Mouse (Mus musculus) CH12.LX (cell line): ENCODE measurements at regions not wholly inside any gene's neighbourhood (a gene's known extent, or its start where the extent isn't known, plus 50 kb on each side); places are given as distances from the start of the nearest gene placed in this dataset.

ENCODE experiments used
- DNase-seq: peaks from one replicate; pipeline ENCODE4 v3.0.0-alpha.2; 2013; ENCODE audit errors: extremely low read depth
- H3K27ac ChIP-seq: 2 replicates; pipeline ENCODE4 v1.5.1; 2012; ENCODE audit warnings: low read depth, mild to moderate bottlenecking, control low read depth, moderate library complexity; ENCODE audit not compliant: insufficient read depth
- H3K27me3 ChIP-seq: replicated peaks from 2 replicates; pipeline ENCODE3; 2012; ENCODE audit warnings: inconsistent platforms
- H3K36me3 ChIP-seq, 2 experiments: replicated peaks in 1 of 2; 2 replicates each; pipeline versions ENCODE3 to v1.6.1; 2012; ENCODE audit warnings: inconsistent platforms in 1 of 2, low read length in 1 of 2, mild to moderate bottlenecking in 1 of 2, mixed read lengths in 1 of 2, moderate library complexity in 1 of 2; ENCODE audit not compliant: control insufficient read depth in 1 of 2, insufficient read depth in 1 of 2
- H3K4me1 ChIP-seq, 2 experiments: 2 replicates each; pipeline ENCODE4 v1.6.1; 2012; ENCODE audit warnings: inconsistent platforms in 1 of 2, moderate library complexity in 1 of 2; ENCODE audit not compliant: insufficient read depth in 2 of 2, control insufficient read depth in 1 of 2
- H3K4me2 ChIP-seq: 2 replicates; pipeline ENCODE4 v1.6.1; 2012; ENCODE audit warnings: low read depth, mild to moderate bottlenecking, control low read depth; ENCODE audit not compliant: poor library complexity, insufficient read depth, severe bottlenecking
- H3K4me3 ChIP-seq, 3 experiments: fragments of 150-350 bp in 1 of 3; sonication (generic) in 1 of 3; replicated peaks in 1 of 3; 2 replicates each; pipeline versions ENCODE3 to v1.5.1; 2011 to 2012; ENCODE audit warnings: low read depth in 2 of 3, low read length in 2 of 3, mild to moderate bottlenecking in 2 of 3, moderate library complexity in 2 of 3, control low read depth in 1 of 3, improper control_type of control experiment in 1 of 3, inconsistent platforms in 1 of 3, mixed read lengths in 1 of 3; ENCODE audit not compliant: poor library complexity in 1 of 3
- H3K79me2 ChIP-seq: replicated peaks from 2 replicates; pipeline ENCODE4 v1.6.1; 2012; ENCODE audit warnings: mild to moderate bottlenecking, moderate library complexity; ENCODE audit not compliant: control insufficient read depth, poor library complexity, insufficient read depth, severe bottlenecking; ENCODE audit errors: extremely low read depth
- H3K9ac ChIP-seq: 2 replicates; pipeline ENCODE4 v1.6.1; 2012; ENCODE audit warnings: low read depth, mild to moderate bottlenecking, control low read depth, moderate library complexity; ENCODE audit not compliant: insufficient read depth
- H3K9me3 ChIP-seq: replicated peaks from 2 replicates; pipeline ENCODE3; 2012; ENCODE audit warnings: low read length, inconsistent platforms, mixed read lengths
- BHLHE40 ChIP-seq: IDR thresholded peaks from 2 replicates; pipeline ENCODE4 v1.6.1; 2011; ENCODE audit warnings: mild to moderate bottlenecking, low read depth, low read length, improper control_type of control experiment
- CHD2 ChIP-seq: IDR thresholded peaks from 2 replicates; pipeline ENCODE4 v1.6.1; 2011; ENCODE audit warnings: low read length, improper control_type of control experiment
- CTCF ChIP-seq, 2 experiments: IDR thresholded peaks in 1 of 2; conservative IDR thresholded peaks in 1 of 2; 2 replicates each; pipeline ENCODE4 v1.5.1; 2011 to 2012; ENCODE audit warnings: low read depth in 2 of 2, low read length in 2 of 2, improper control_type of control experiment in 1 of 2, inconsistent platforms in 1 of 2, mild to moderate bottlenecking in 1 of 2, moderate library complexity in 1 of 2
- ELF1 ChIP-seq: IDR thresholded peaks from 2 replicates; pipeline ENCODE4 v1.6.1; 2014; ENCODE audit warnings: low read depth, mild to moderate bottlenecking, inconsistent platforms, low read length, improper control_type of control experiment
- EP300 ChIP-seq: IDR thresholded peaks from 2 replicates; pipeline ENCODE4 v1.6.1; 2011; ENCODE audit warnings: low read length, improper control_type of control experiment
- ETS1 ChIP-seq: conservative IDR thresholded peaks from 2 replicates; pipeline ENCODE4 v1.6.1; 2012; ENCODE audit warnings: low read depth, mild to moderate bottlenecking, inconsistent platforms, low read length, improper control_type of control experiment, moderate library complexity
- GABPA ChIP-seq: IDR thresholded peaks from 2 replicates; pipeline ENCODE4 v1.6.1; 2012; ENCODE audit warnings: low read depth, low read length, improper control_type of control experiment, inconsistent platforms; ENCODE audit not compliant: insufficient replicate concordance
- HCFC1 ChIP-seq: IDR thresholded peaks from 2 replicates; pipeline ENCODE4 v1.6.1; 2012; ENCODE audit warnings: low read depth, mild to moderate bottlenecking, inconsistent platforms, low read length, improper control_type of control experiment
- MAFK ChIP-seq: IDR thresholded peaks from 2 replicates; pipeline ENCODE4 v1.6.1; 2011; ENCODE audit warnings: low read length, improper control_type of control experiment; ENCODE audit not compliant: insufficient replicate concordance
- MEF2A ChIP-seq: IDR thresholded peaks from 2 replicates; pipeline ENCODE4 v1.6.1; 2014; ENCODE audit warnings: low read depth, mild to moderate bottlenecking, inconsistent platforms, low read length, improper control_type of control experiment, borderline replicate concordance
- MYC ChIP-seq: IDR thresholded peaks from 2 replicates; pipeline ENCODE4 v1.6.1; 2011; ENCODE audit warnings: low read depth, mild to moderate bottlenecking, improper control_type of control experiment, low read length
- NELFE ChIP-seq: IDR thresholded peaks from 2 replicates; pipeline ENCODE4 v1.6.1; 2011; ENCODE audit warnings: low read depth, low read length, improper control_type of control experiment
- NRF1 ChIP-seq: IDR thresholded peaks from 2 replicates; pipeline ENCODE4 v1.6.1; 2014; ENCODE audit warnings: low read depth, mild to moderate bottlenecking, inconsistent platforms, low read length, improper control_type of control experiment, moderate library complexity
- PAX5 ChIP-seq: IDR thresholded peaks from 2 replicates; pipeline ENCODE4 v1.6.1; 2012; ENCODE audit warnings: low read length, inconsistent platforms, mixed read lengths
- POLR2A ChIP-seq: IDR thresholded peaks from 2 replicates; pipeline ENCODE4 v1.6.1; 2011; ENCODE audit warnings: low read depth, mild to moderate bottlenecking, improper control_type of control experiment, low read length
- RAD21 ChIP-seq: IDR thresholded peaks from 2 replicates; pipeline ENCODE4 v1.6.1; 2011; ENCODE audit warnings: low read depth, mild to moderate bottlenecking, low read length, improper control_type of control experiment, moderate library complexity
- SIN3A ChIP-seq: IDR thresholded peaks from 2 replicates; pipeline ENCODE4 v1.6.1; 2012; ENCODE audit warnings: low read length, improper control_type of control experiment, inconsistent platforms
- SMC3 ChIP-seq: IDR thresholded peaks from 2 replicates; pipeline ENCODE4 v1.6.1; 2011; ENCODE audit warnings: low read depth, low read length, improper control_type of control experiment
- TBP ChIP-seq: conservative IDR thresholded peaks from 2 replicates; pipeline ENCODE4 v1.6.1; 2011; ENCODE audit warnings: low read depth, low read length, improper control_type of control experiment
- UBTF ChIP-seq: IDR thresholded peaks from 2 replicates; pipeline ENCODE4 v1.6.1; 2012; ENCODE audit warnings: low read depth, mild to moderate bottlenecking, inconsistent platforms, low read length, improper control_type of control experiment, moderate library complexity
- USF1 ChIP-seq: IDR thresholded peaks from 2 replicates; pipeline ENCODE4 v1.6.1; 2014; ENCODE audit warnings: low read depth, mild to moderate bottlenecking, inconsistent platforms, low read length, improper control_type of control experiment
- USF2 ChIP-seq: conservative IDR thresholded peaks from 2 replicates; pipeline ENCODE4 v1.6.1; 2011; ENCODE audit warnings: low read depth, low read length, improper control_type of control experiment
- ZC3H11A ChIP-seq: IDR thresholded peaks from 2 replicates; pipeline ENCODE4 v1.6.1; 2012; ENCODE audit warnings: low read depth, mild to moderate bottlenecking, inconsistent platforms, low read length, improper control_type of control experiment
- ZKSCAN1 ChIP-seq: IDR thresholded peaks from 2 replicates; pipeline ENCODE4 v1.6.1; 2012; ENCODE audit warnings: low read depth, inconsistent platforms, low read length, improper control_type of control experiment, borderline replicate concordance
- ZNF384 ChIP-seq: IDR thresholded peaks from 2 replicates; pipeline ENCODE4 v1.6.1; 2012; ENCODE audit warnings: low read depth, low read length, improper control_type of control experiment, inconsistent platforms
- dilution Hi-C: fragments of 300-500 bp; cut with MboI; formaldehyde crosslinking; loops from 2 replicates; pipeline ENCODE4 v1.14.3; 2020; ENCODE audit warnings: low sequenced_read_pairs; ENCODE audit not compliant: extremely low pct_unique_long_range_greater_than_20kb, extremely low pct_ligation_motif_present
- in situ Hi-C: fragments of 300-500 bp; cut with MboI; formaldehyde crosslinking; loops from 3 replicates; pipeline ENCODE4 v1.14.3; 2019; ENCODE audit warnings: low sequenced_read_pairs, low pct_ligation_motif_present, low pct_unique_long_range_greater_than_20kb, mixed read lengths

DNA sequence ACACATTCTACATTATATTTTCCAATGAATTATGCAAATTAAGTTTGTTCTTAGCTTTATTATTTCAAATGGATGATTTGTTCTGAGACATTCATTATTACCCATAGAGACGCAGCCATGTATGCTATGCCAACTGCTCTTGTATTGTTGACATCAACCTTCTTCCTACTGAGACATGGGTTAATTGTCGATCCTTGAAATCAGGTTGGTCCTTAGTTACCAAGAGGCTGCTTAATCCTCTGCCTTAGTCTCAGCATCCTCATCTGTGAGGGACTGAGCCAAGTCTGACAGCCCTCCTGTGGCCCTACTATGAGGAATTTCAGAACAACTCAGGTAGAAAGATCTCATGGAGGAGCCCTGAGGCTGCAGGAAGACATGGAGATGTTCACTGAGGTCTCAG lies 345.2 kb upstream of the Klf6 start:
- in situ Hi-C loops, result no loop called here
- TF ChIP-seq ZNF384 (no peak), SIN3A (no peak), ZKSCAN1 (no peak), MAFK (no peak), ELF1 (no peak), CHD2 (no peak), POLR2A (no peak)
- TF ChIP-seq, all 38 proteins: peak for 0
- H3K4me1 ChIP-seq, result peaks cover 0 to 6% of the 10 kb centered on the region in 2 experiments; a peak in 2 of 4 replicates
- H3K79me2 ChIP-seq, result no peaks in the 10 kb centered on the region
- no peak overlapping the region for H3K4me3 ChIP-seq
- H3K36me3 ChIP-seq, result no peaks in the 10 kb centered on the region
- no peak for DNase-seq
- H3K27me3 ChIP-seq, result no peaks in the 10 kb centered on the region
- dilution Hi-C loops, result no loop called here
- H3K9me3 ChIP-seq, result no peaks in the 10 kb centered on the region
- H3K9ac ChIP-seq, result no peak overlapping the region
- no peak overlapping the region for H3K27ac ChIP-seq
- no peak overlapping the region for H3K4me2 ChIP-seq

DNA sequence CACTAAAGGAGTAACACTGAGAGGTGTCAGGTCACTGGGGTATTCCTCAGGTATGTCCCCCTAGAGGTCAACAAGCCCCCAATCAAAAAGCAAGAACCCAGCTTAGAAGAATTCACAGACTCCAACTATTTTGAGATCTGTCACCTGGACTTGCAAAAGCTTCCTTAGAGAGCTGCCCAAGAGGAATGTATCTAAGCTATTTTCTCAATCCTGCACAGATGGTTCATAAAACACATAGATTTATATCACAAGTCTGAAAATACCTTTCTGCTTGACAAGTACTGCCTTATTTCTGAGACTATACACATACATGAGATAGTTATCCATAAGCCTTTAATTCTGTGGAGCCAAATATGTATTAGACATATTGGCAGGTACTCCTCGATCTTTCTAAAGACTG lies 342.1 kb upstream of the Klf6 start:
- dilution Hi-C loops, result no loop called here
- in situ Hi-C loops, result no loop called here
- no peaks in the 10 kb centered on the region for H3K36me3 ChIP-seq

DNA sequence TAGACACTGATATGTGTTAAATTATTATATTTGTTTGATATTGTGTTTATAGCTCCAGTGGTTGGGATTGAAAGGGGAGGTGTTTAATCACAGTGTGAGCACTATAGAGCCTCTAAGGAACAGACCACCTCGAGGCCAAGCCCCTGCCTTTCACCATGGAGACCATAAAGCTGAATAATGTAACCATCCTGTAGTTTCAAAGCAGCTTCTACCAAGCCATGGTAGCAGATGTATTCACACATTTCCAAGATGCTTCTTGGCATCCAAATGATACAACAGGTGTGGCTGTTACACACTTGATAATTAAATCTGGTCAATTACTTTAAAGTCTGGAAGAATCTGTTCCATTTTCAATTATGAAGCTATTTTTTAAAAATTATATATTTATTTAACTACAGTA lies 341.7 kb upstream of the Klf6 start:
- Histone ChIP-seq H3K27ac (no peak overlapping the region), H3K36me3 (no peaks in the 10 kb centered on the region), H3K4me3 (no peak overlapping the region), H3K79me2 (no peaks in the 10 kb centered on the region), H3K4me2 (no peak overlapping the region), H3K27me3 (no peaks in the 10 kb centered on the region), H3K9ac (no peak overlapping the region), H3K4me1 (no peaks in the 10 kb centered on the region), H3K9me3 (no peaks in the 10 kb centered on the region)
- dilution Hi-C loops (no loop called here), in situ Hi-C loops (no loop called here)
- no peak for TF ChIP-seq GABPA
- TF ChIP-seq NELFE, result no peak
- no peak for TF ChIP-seq ZKSCAN1
- TF ChIP-seq UBTF, result no peak
- no peak for TF ChIP-seq MAFK
- no peak for DNase-seq

More for the DNA sequence above, 342.1 kb upstream of the Klf6 start:
- H3K9me3 ChIP-seq, result no peaks in the 10 kb centered on the region
- H3K4me3 ChIP-seq, result no peak overlapping the region
- no peaks in the 10 kb centered on the region for H3K27me3 ChIP-seq
- TF ChIP-seq NRF1 (no peak), MYC (no peak), BHLHE40 (no peak), MEF2A (no peak), SMC3 (no peak), MAFK (no peak), ZKSCAN1 (no peak), USF2 (no peak), ZNF384 (no peak), RAD21 (no peak), CHD2 (no peak), TBP (no peak), UBTF (no peak), EP300 (no peak), PAX5 (no peak), USF1 (no peak), CTCF (conservative IDR thresholded peaks at IDR 0.05 in 1 of 2, IDR thresholded peaks at IDR 0.05 in 1 of 2; ENCODE audit: low read depth in 2 of 2, low read length in 2 of 2) (no peak), ETS1 (no peak), HCFC1 (no peak), ZC3H11A (no peak)
- no peaks in the 10 kb centered on the region for H3K79me2 ChIP-seq
- no peak overlapping the region for H3K4me2 ChIP-seq
- H3K4me1 ChIP-seq, result no peaks in the 10 kb centered on the region
- no peak overlapping the region for H3K27ac ChIP-seq
- H3K9ac ChIP-seq, result no peak overlapping the region
- DNase-seq, result no peak
